Mouse (Mus musculus): ENCODE results near the gene Myo3b. TPM values are rescaled to one million over a fixed set of nuclear protein-coding genes. Genes with fewer than 3 reads are reported as not detected.
"Not testable (repeated sequence)": the region's sequence is repeated elsewhere in the genome, so short reads cannot be mapped to it uniquely, and the experiment has no call there.

The Myo3b gene
- total RNA-seq, 1 experiment from 2014 or later = 1.5 TPM

DNA sequence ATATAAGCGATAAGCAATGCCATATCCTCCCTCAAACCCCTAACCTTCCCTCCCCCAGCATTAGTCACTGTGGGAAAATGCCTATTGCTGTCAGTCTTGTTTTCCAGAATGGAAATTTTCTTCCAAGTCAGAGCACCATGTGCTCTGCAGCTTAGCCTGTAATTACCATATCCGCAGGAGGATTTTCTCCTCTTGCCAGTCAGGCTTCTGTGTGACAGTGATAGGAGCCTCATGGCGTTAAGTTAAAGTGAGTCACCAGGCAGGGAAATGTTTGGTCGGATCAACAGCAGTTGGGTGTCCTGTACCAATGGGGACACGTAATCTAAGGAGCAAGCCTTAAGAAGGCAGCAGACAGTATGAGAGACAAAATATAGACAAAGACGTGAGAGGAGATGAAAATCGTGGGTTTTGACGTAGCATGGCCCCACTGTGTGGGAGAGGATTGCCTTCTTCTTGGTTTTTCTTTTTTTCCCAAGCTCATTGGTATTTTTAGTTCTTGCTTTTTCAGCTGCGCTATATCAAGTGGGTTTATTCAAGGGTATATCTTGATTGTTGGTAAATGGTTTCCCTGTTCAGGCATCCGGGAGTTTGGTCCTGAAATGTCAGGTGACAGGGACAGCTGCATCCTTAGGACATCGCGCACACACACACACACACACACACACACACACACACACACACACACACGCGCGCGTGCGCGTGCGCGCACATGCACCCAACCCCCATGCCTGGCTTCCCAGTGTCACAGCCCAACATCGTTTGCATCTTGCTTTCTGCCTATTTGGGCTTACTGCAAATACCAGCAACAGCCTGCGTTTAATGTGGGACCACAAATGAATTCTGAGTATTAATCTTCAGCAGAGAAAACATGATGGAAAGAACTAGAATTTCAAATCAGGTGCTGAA is 171.8 kb downstream of the Myo3b start:
- no peak for ATAC-seq (replicated peaks in 1 of 2; ENCODE audit: insufficient read depth in 1 of 2, low FRiP score in 2 of 2, low TSS enrichment in 1 of 2, low read depth in 1 of 2, poor library complexity in 2 of 2, severe bottlenecking in 2 of 2)

DNA sequence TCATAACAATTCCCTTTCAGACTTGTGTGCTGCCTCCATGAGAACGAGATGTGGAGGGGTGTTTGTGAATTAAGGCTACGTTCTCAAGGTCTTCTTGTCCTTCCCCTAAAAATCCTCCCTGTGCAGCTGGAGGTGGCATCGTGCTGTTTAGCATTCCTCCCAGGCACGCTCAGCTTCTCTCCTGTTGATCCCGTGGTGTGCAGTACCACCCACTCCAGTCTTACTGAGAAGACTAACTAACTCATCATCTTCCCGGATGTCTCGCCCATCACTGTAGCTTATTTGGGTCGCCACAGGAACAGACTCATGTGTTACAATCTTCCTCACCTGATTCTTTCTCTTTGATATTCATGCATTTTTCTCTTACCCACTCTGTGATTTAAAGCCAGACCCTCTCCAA is 175.5 kb downstream of the Myo3b start:
- no peak for ATAC-seq (replicated peaks in 1 of 2; ENCODE audit: insufficient read depth in 1 of 2, low FRiP score in 2 of 2, low TSS enrichment in 1 of 2, low read depth in 1 of 2, poor library complexity in 2 of 2, severe bottlenecking in 2 of 2)

DNA sequence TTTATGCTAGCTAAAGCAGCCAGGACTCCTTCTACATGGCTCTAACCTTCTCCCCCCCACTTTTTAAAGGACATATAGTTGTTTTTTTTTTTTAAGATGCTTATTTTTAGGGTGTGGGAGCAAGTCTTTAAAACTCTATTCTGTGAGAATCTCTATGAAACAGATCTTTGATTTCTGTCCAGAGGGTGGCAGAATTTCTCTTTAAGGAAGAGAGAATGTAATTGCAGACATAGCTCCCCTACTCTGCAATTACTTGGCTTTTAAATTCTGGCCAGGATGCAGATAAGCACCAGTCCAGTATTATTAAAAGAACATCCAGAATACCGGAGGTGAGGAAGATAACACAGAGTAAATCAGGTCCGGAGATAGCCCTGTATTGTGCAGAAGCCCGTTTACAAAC is 178.9 kb downstream of the Myo3b start:
- no peak for ATAC-seq (replicated peaks in 1 of 2; ENCODE audit: insufficient read depth in 1 of 2, low FRiP score in 2 of 2, low TSS enrichment in 1 of 2, low read depth in 1 of 2, poor library complexity in 2 of 2, severe bottlenecking in 2 of 2)

DNA sequence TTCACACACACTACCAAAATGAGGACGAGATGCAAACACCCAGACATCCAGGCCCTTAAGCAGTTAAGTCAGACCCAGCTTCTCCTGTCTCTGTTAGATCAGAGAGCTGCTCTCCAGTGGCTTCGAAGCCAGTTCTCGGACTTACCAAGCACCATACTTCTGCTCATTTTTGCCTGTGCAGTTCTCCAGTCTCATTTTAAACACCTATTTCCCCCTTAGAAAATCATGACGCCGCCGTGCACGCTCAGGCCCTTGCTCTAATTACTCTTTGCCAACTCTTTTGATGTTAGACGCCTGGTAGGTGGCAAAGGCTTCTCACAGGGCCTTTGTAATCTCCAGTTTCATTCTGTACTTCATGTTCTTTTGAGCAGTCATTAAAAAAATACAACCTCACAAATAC is 179.5 kb downstream of the Myo3b start:
- ATAC-seq (replicated peaks in 1 of 2; ENCODE audit: insufficient read depth in 1 of 2, low FRiP score in 2 of 2, low TSS enrichment in 1 of 2, low read depth in 1 of 2, poor library complexity in 2 of 2, severe bottlenecking in 2 of 2) = no peak

DNA sequence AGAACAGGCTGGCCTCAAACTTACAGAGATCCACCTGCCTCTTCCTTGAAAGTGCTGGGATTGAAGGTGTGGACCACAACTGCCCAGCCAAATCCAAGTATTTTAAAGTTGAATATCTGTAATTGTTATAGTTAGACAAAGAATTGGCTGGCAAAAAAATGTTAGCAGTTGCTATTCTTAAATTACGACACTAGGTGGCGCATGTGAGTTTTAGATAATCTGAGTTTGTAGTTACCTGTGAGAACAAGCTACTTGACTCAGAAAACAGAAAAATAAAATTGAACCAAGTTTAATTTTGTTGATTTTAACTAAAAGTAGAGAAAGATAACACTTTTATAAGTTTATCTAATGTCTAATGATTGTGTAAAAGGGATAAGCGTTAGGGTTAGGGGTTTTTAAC is 187.8 kb downstream of the Myo3b start:
- ATAC-seq (replicated peaks in 1 of 2; ENCODE audit: insufficient read depth in 1 of 2, low FRiP score in 2 of 2, low TSS enrichment in 1 of 2, low read depth in 1 of 2, poor library complexity in 2 of 2, severe bottlenecking in 2 of 2) = no peak

DNA sequence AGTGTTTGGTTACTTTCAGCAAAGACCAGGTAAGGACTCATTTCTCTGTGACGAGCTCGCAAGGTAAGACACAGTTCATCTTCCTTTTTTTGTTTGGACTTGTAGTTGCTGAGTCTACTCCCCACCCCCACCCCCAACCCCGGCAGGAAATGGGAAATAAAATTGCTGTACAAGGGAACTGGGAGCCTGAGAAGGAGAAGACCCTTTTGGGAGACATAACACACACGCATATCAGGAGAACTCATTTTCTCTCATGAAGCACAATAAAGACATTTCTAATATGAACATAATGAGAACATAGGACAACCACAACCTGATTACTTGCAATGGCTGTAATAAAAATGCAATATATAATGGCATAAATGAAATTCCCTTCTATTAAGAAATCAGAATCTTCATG is 195.5 kb downstream of the Myo3b start:
- not testable (repeated sequence) for ATAC-seq (replicated peaks in 1 of 2; ENCODE audit: insufficient read depth in 1 of 2, low FRiP score in 2 of 2, low TSS enrichment in 1 of 2, low read depth in 1 of 2, poor library complexity in 2 of 2, severe bottlenecking in 2 of 2)

DNA sequence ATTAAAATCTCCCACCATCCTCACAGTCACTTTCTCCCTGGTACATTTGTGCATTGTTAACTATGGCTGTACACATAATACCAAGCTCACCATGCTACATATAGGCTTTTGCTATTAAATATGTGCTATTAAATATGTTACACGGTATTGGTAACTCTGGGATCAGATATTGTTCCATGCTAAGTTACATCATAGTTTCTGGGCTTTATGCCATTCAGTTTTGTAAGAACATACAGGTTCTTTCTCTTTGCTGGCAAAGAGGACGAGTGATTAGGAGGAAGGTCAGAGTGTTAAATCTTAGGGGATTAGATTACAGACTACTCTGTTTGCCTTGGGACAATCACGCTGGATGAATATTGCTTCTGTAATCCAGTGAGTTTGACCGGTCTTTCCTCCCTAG is 207.1 kb downstream of the Myo3b start:
- no peak for ATAC-seq (replicated peaks in 1 of 2; ENCODE audit: insufficient read depth in 1 of 2, low FRiP score in 2 of 2, low TSS enrichment in 1 of 2, low read depth in 1 of 2, poor library complexity in 2 of 2, severe bottlenecking in 2 of 2)

DNA sequence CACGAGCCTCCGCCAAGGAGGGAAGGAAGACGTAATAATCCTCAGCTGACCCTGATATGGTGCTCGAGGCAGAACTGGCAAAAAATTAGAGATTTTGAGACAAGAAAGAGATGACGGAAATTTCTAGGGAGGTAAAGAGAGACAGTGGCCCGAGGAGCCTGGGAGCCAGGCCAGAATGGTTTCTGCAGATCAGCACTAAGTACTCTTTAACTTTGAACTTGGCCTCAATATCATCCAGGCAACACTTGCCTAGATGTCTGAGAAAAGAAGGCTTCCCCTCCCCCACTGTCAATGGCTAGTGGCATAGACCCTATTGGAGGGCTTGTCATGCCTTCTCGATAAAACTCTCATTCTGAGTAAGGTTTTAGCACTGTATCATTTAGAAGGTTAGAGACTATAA is 209.7 kb downstream of the Myo3b start:
- no peak for ATAC-seq (replicated peaks in 1 of 2; ENCODE audit: insufficient read depth in 1 of 2, low FRiP score in 2 of 2, low TSS enrichment in 1 of 2, low read depth in 1 of 2, poor library complexity in 2 of 2, severe bottlenecking in 2 of 2)

DNA sequence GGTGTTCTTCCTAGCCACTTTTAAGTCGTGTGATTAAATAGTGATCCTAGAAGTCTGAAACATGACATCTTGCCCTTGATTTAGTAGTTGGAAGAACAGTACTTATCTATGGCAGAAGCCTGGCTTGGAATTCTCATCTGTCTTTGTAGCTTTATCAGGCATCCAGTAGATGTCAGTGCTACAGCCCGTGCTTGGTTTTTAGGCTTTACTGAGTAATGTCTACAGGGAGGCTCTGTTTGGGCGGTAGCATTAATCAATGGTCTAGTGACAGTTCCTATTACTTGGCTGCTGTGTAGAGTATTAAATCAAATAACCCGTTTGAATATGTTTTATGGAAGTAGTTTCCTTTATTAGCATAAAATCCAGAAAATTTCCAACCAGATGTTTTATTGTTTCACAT is 210.9 kb downstream of the Myo3b start:
- ATAC-seq (replicated peaks in 1 of 2; ENCODE audit: insufficient read depth in 1 of 2, low FRiP score in 2 of 2, low TSS enrichment in 1 of 2, low read depth in 1 of 2, poor library complexity in 2 of 2, severe bottlenecking in 2 of 2) = no peak

DNA sequence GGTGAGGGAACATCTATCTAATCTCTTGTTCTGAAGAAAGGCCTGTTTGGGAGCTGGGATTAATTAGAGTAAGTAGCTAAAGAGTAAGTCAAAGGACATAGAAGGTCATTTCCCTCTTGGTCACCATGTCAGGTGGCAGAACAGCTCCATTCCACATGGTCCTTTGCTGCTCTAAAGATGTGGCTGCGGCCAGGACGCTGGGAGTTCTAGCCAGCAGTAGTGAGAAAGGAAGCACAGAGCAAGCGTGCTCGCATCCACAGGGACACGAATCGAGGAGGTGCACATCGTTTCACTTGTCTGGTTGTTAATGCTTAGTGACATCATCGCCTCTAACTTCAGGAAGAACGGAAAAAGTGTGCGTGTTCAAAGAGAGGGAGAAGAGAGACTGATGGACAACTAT is 212.3 kb downstream of the Myo3b start:
- ATAC-seq (replicated peaks in 1 of 2; ENCODE audit: insufficient read depth in 1 of 2, low FRiP score in 2 of 2, low TSS enrichment in 1 of 2, low read depth in 1 of 2, poor library complexity in 2 of 2, severe bottlenecking in 2 of 2) = no peak

DNA sequence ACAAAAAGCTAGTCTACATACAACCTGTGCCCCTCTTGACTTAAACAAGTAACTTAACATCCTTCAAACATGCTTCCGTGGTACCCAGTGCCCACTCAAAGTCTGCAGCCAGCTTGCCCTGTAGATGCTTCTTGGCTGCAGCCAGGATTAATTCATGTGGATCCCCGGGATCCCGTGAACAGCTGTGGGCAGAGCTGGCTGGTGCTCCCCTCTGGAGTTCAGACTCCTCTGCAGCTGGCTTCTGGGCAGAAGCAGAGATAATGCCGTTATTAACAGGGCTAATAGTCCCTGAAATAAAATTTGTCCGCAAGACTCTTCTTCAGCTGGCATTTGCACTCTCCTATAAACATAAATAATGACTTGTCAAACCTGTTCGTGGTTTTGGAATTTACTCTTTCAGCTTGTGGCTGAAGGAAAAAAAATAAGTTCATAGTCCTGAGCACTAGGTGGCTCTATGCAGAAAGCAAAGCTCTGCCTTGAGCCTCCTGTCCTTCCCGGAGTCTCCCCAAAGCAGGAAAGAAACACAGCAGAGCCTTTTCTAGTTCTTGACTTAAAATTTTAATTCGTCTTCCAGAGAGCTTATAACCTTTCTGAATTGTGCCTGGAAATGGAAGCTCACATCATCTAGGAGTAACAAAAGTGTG is 220.6 kb downstream of the Myo3b start:
- 0 out of 4 replicates have a peak, but pooled peaks of 1 of the 2 experiments have one; percentile 22 for ATAC-seq (replicated peaks in 1 of 2; ENCODE audit: insufficient read depth in 1 of 2, low FRiP score in 2 of 2, low TSS enrichment in 1 of 2, low read depth in 1 of 2, poor library complexity in 2 of 2, severe bottlenecking in 2 of 2)

DNA sequence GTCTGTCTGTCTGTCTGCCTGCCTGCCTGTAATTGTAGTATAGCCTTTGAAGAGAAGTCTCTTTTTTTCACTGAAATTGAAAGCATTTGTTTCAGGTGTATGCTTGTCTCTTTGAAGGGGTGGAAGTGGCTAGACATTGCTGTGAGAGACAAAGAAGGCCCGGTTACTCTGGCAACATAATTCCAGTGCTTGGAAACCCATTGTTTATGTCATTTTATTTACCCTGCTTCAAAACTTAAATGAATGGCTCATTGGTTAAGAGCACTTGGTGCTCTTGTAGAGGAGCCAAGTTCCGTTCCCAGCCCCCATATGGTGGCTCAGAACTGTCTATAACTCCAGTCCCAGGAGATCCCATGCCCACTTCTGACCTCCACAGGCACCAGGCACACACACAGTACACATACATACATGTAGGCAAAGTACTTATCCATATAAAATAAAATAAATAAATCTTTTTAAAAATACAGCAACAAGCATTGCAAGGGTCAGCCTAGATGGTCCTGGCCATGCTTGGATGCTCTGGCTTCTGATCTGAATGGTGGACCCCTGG is 221.8 kb downstream of the Myo3b start:
- no peak for ATAC-seq (replicated peaks in 1 of 2; ENCODE audit: insufficient read depth in 1 of 2, low FRiP score in 2 of 2, low TSS enrichment in 1 of 2, low read depth in 1 of 2, poor library complexity in 2 of 2, severe bottlenecking in 2 of 2)

DNA sequence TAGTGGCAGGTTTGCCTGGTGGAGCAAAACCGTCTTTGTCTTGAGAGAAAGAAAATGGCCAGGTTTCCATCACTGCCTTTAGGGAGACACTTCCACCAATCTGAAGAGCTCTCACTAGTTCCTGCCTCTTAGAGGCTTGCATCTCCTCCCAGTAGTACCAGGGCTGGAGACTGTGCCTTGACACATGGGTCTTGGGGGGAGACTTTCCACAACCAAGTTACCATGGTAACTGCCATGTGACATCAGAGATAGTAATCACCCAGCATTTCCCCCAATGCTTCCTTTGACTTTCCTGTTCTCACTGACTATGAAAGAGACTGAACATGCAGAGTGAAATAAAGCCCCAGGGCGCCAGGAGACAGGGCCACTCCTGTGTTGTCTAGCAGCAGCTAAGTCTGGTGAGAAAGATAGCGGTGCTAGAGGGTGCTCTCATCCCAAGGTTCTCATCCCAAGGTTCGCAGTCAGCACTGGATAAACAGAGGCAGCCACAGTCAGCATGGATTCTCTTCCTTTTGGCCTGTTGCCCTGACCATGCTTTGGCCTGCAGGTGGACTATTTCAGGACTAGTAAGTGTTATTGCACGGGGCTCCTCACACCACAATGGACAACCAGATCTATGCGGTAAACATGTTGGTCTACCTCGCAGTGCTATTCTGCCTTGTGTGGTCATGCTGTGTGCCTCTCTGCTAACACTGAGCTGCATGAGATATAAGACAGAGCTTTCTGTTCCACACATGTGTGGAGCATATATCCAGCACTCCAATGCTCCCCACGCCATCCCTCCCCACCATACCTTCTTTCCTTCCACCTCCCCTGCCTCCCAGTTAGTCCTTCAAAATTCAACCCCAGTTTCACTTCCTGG is 223.0 kb downstream of the Myo3b start:
- ATAC-seq (replicated peaks in 1 of 2; ENCODE audit: insufficient read depth in 1 of 2, low FRiP score in 2 of 2, low TSS enrichment in 1 of 2, low read depth in 1 of 2, poor library complexity in 2 of 2, severe bottlenecking in 2 of 2) = peak; percentile 34 to 69

DNA sequence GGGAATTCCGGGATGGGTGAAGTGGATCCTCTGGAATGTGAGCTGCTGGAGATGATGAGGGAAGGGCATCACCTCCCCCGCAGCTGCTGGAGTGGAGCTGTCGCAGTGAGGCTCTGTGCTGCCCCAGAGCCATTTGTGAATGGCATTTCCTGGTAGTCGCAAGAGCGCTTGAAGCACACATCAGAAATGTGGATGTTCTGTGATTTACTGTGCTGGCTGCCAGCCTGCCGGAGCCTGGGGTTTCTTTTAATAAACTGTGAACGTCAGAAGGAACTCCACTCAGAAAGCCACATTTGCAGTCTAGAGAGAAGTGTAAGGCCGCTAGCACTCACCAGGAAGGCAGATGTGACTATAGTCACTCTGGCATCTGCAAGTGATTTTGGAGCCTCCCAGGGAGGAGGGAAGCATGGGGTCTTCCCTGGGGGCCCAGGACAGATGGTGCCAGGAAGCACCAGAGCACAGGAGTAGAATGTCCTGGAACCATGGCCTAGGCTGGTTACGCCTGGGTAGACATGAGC is 223.7 kb downstream of the Myo3b start:
- peak; percentile 72 to 87 for ATAC-seq (replicated peaks in 1 of 2; ENCODE audit: insufficient read depth in 1 of 2, low FRiP score in 2 of 2, low TSS enrichment in 1 of 2, low read depth in 1 of 2, poor library complexity in 2 of 2, severe bottlenecking in 2 of 2)

DNA sequence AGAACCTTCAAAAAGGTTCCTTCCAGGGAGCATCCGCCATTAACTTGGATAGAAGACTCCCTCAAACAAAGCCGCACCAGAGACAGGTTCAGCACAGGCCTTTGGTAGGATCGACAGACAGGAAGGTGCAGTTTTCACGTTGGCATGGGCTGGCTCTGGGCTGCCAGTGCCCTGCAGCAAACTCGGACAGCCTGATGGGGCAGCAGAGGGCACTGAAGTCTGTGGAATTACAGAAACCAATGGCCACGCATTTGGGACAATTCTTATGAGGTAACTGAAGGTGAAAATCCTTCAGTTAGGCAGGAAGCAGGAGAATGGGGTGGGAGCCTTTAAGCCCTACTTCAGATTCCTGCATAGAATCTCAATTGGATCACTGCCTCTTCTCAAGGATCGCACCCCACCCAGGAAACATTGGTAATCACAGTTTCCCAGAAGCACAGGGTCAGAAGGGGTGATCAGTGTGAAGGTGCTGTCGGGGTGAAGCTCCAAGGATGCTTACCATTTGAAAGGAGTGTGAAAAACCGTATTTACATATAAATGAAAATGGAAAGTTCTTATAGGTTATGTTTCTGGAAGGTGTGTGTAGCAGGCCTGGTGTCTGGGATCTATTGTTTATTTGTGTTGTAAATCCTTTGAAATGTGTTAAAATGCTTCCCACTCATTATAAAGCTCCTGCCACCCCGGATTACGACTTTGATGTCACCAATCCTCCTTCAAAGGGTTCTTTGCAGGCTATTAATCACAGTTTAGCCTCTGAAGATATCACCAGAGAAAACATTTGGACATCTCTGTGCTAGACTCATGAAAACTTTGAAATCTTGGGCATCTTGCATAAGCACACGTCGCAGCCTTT is 239.7 kb downstream of the Myo3b start:
- peak; percentile 71 to 92; a peak in 3 of 4 replicates for ATAC-seq (replicated peaks in 1 of 2; ENCODE audit: insufficient read depth in 1 of 2, low FRiP score in 2 of 2, low TSS enrichment in 1 of 2, low read depth in 1 of 2, poor library complexity in 2 of 2, severe bottlenecking in 2 of 2)

DNA sequence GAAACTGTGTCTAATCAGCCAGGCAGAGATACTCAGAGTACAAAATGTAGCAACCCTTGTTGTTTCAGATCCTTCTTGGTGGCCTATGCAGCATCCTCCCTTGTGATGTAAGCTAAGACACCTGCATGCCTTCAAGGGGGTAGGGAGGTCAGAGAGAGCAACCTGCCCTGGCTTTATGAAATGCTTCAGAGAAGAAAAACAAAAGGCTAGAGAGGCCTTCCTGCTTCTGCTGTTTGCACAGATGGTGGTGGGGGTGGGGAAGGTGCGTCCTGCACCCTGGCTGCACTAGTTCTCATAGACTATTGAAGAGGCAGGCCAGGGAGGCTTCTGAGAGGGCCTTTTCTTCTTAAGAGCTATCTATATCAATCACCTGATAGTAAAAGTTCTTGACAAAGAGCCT is 245.2 kb downstream of the Myo3b start:
- no peak for ATAC-seq (replicated peaks in 1 of 2; ENCODE audit: insufficient read depth in 1 of 2, low FRiP score in 2 of 2, low TSS enrichment in 1 of 2, low read depth in 1 of 2, poor library complexity in 2 of 2, severe bottlenecking in 2 of 2)

DNA sequence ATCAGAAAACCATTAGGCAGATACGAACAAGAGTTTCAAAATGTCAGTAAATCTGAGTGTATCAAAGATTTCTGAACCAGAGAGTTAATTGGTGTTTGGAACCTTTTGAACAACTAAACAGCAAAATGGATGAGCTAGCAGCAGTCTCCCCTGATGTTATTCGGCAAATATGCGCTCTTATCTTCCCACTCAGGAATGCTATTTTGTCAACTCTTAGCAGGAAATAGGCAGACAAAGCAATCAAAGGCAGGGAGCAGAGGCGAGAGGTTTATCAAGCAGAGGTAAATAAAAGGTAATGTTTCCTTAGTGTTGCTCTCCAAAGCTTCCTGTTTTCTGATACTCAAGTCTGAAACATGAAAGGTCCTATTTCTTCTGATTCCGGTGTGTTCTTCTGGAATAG is 252.1 kb downstream of the Myo3b start:
- ATAC-seq (replicated peaks in 1 of 2; ENCODE audit: insufficient read depth in 1 of 2, low FRiP score in 2 of 2, low TSS enrichment in 1 of 2, low read depth in 1 of 2, poor library complexity in 2 of 2, severe bottlenecking in 2 of 2) = no peak
